Mouse (Mus musculus) central nervous system, embryonic 11.5 days (tissue): ENCODE measurements around the gene Cwc15. TPM values are rescaled to one million over a fixed set of nuclear protein-coding genes. Genes with fewer than 3 reads are reported as not detected.

Source experiments
- polyA plus RNA-seq: library from polyadenylated mRNA; depleted of rRNA; stranded (reverse); fragments of >200 nt; gene quantifications from 2 replicates; pipeline ENCODE4 v1.2.3, GENCODE M21; 2012; rRNA removed

Cwc15 gene
- 131 and 174 TPM in 2 replicates for polyA plus RNA-seq

GRCm38 (mm10) chr9:14500023-14500915, at the start of gene Cwc15, which contains the start of gene Kdm4d:
Gene Cwc15 (plus strand): TSS chr9:14500617.
Gene Kdm4d (minus strand): TSS chr9:14500482.

Other genes with a start within 250 kb of the Cwc15 start
- 24.9 and 36.7 TPM in 2 replicates for gene Sesn3, start 225.6 kb upstream of the Cwc15 start, polyA plus RNA-seq
- 5.9 and 6.9 TPM in 2 replicates for gene Endod1, start 119.1 kb upstream of the Cwc15 start, polyA plus RNA-seq
- gene Kdm4d, start 135 bp upstream of the Cwc15 start, polyA plus RNA-seq = 0.02 and 0.12 TPM in 2 replicates
- gene Amotl1, start 144.4 kb downstream of the Cwc15 start, polyA plus RNA-seq = 29.9 and 38.8 TPM in 2 replicates
- gene Piwil4, start 240.1 kb downstream of the Cwc15 start, polyA plus RNA-seq = 0.13 and 0.17 TPM in 2 replicates